Mouse (Mus musculus) heart, postnatal 0 days (tissue): ENCODE data around the gene Prkcsh. TPM values are rescaled to one million over a fixed set of nuclear protein-coding genes. Genes with fewer than 3 reads are reported as not detected.
A peak's percentile ranks its signal among the peaks of the same experiment; 100 is the strongest.

ENCODE experiments used
- ATAC-seq: fragments of 200-750 bp; cut with Nextera tagmentation; 2 replicates; pipeline ENCODE4 v1.8.0; 2017; ENCODE audit warnings: low read depth, moderate number of reproducible peaks, moderate library complexity; ENCODE audit not compliant: insufficient read depth
- DNase-seq: peaks from one replicate; pipeline ENCODE4 v3.0.0-alpha.2; 2016; ENCODE audit warnings: low spot score
- H3K27ac ChIP-seq: fragments of 300-500 bp; sonication (generic); 2 replicates; pipeline ENCODE4 v1.5.1; 2014; ENCODE audit warnings: low read depth, mild to moderate bottlenecking
- H3K27me3 ChIP-seq: fragments of 300-500 bp; sonication (generic); 2 replicates; pipeline ENCODE4 v1.6.1; 2014; ENCODE audit warnings: low read length, mixed read lengths; ENCODE audit not compliant: control insufficient read depth, insufficient read depth
- H3K36me3 ChIP-seq: fragments of 300-500 bp; sonication (generic); replicated peaks from 2 replicates; pipeline ENCODE4 v1.6.1; 2014; ENCODE audit warnings: low read length, mixed read lengths; ENCODE audit not compliant: control insufficient read depth, insufficient read depth
- H3K4me1 ChIP-seq: fragments of 300-500 bp; sonication (generic); 2 replicates; pipeline ENCODE4 v1.6.1; 2014; ENCODE audit warnings: antibody characterized with exemption; ENCODE audit not compliant: control insufficient read depth, insufficient read depth
- H3K4me2 ChIP-seq: fragments of 300-500 bp; sonication (generic); 2 replicates; pipeline ENCODE4 v1.6.1; 2014; ENCODE audit warnings: low read depth, mild to moderate bottlenecking, low read length, moderate library complexity
- H3K4me3 ChIP-seq: fragments of 300-500 bp; sonication (generic); 2 replicates; pipeline ENCODE4 v1.5.1; 2014; ENCODE audit warnings: low read depth, low read length
- H3K9ac ChIP-seq: fragments of 300-500 bp; sonication (generic); replicated peaks from 2 replicates; pipeline ENCODE4 v1.6.1; 2014; ENCODE audit warnings: low read depth, low read length, mixed read lengths
- H3K9me3 ChIP-seq: fragments of 300-500 bp; sonication (generic); replicated peaks from 2 replicates; pipeline ENCODE4 v1.6.1; 2016; ENCODE audit warnings: low read length; ENCODE audit not compliant: control insufficient read depth
- CTCF ChIP-seq: IDR thresholded peaks from 2 replicates; pipeline ENCODE4 v1.5.1; 2016; ENCODE audit warnings: antibody characterized with exemption, control low read depth, low read depth
- EP300 ChIP-seq: IDR thresholded peaks from 2 replicates; pipeline ENCODE4 v1.6.1; 2016; ENCODE audit warnings: antibody characterized with exemption, low read depth
- WGBS: fragments of 180-500 bp; shearing (Covaris S2); extraction: QIAGEN DNeasy Blood & Tissue Kit; methylation state at CpG from one replicate; pipeline ENCODE4 v1.1.7; 2014; 5-methylcytosine and 5-hydroxymethylcytosine counted together
- polyA plus RNA-seq: library from polyadenylated mRNA; unstranded; fragments of >200 nt; fragmentation: Nextera tagmentation; extraction: Ambion mirVana; gene quantifications from 2 replicates; pipeline ENCODE4 v1.2.1, GENCODE M21; 2015
- total RNA-seq: library from RNA; depleted of rRNA; stranded (reverse); fragments of >200 nt; gene quantifications from 2 replicates; pipeline ENCODE4 v1.2.3, GENCODE M21; 2014; ENCODE audit warnings: low replicate concordance

Gene Prkcsh
- total and polyA plus RNA-seq, 2 experiments from 2014 or later: 34.6 to 49.0 TPM

DNA sequence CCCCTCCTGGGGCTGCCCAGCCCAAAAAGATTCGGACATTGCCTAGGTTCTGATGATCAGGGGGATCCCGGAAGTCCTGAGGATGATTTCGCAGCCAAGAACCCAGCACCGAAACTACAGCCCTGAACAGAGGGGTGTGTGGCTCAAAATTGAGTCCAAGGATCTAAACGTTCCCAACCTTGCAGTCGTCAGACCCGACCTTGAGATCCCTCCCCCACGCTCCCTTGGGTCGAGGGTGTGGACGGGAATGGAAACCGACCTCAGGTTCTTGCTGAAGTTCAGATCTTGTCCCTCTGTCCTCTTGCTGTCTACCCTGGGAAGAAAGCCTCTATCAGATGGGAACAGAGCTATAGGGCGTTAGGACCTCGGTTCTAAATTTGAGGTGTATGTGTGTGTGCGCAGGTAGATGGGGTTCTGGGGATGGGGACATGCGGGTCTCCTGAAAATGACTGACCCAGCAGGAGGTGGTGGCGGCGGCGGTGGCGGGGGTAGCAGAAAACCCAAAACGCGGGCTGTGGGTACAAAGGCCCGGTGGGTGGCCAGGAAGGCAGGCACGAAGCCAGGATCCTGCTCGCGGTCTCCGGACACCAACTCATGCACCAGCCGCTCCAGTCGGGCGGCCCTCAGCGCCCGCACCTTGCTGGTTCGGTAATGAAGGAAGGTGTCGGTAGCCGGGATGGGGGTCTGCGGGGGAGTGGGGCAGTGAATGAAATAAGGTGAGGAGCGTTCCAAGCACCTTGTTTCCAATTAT lies 14.8 kb upstream of the Prkcsh start:
- Histone ChIP-seq H3K9ac (no peak overlapping the region), H3K27ac (no peak overlapping the region), H3K4me3 (0 out of 2 replicates have a peak overlapping the region, but pooled peaks have one; percentile 57), H3K9me3 (no peaks in the 10 kb centered on the region), H3K27me3 (peaks cover 77% of the 10 kb centered on the region), H3K4me1 (peaks cover 19% of the 10 kb centered on the region), H3K36me3 (no peaks in the 10 kb centered on the region), H3K4me2 (peak overlapping the region; percentile 86; the same call in 1 of the 2 replicates)
- WGBS: 7% methylated on average over 36 of the region's 36 CpGs
- no peak for TF ChIP-seq EP300
- TF ChIP-seq CTCF: no peak
- ATAC-seq: no peak
- DNase-seq: no peak

DNA sequence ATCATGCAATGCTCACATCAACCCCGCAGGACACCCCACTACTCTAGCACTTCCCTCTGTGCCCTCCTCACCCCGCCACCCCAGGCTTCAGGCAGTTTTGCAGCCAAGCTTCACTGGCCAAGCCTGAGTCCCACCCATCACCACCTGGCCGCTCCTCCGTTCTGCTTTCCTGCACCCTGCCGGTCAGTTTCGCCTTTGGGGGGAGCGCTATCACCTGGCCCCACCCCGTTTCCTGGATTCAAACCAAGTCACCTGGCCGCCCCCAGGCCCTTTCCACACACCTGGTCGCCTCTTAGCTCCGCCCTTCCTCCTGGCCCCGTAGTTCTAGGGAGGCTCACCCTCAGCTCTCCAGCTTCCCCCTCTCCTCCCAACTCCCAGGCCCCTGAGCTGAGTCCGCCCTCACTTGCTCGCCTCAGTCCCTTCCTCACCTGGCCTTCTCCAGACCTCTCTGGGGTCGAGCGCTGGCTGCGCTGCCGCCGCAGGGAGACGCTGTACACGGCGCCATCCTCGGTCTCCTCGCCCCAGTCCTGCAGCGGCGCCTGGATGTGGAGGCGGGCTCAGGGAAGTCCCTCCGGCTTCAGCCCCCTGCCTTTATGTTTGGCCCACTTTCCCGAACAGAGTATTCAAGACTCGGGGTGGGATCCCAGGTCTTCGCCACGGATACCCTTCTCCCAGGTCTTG lies 14.0 kb upstream of the Prkcsh start:
- 3% methylated on average over 32 of the region's 32 CpGs for WGBS
- DNase-seq: no peak
- 0 out of 2 replicates have a peak, but pooled peaks have one; percentile 25 for ATAC-seq

DNA sequence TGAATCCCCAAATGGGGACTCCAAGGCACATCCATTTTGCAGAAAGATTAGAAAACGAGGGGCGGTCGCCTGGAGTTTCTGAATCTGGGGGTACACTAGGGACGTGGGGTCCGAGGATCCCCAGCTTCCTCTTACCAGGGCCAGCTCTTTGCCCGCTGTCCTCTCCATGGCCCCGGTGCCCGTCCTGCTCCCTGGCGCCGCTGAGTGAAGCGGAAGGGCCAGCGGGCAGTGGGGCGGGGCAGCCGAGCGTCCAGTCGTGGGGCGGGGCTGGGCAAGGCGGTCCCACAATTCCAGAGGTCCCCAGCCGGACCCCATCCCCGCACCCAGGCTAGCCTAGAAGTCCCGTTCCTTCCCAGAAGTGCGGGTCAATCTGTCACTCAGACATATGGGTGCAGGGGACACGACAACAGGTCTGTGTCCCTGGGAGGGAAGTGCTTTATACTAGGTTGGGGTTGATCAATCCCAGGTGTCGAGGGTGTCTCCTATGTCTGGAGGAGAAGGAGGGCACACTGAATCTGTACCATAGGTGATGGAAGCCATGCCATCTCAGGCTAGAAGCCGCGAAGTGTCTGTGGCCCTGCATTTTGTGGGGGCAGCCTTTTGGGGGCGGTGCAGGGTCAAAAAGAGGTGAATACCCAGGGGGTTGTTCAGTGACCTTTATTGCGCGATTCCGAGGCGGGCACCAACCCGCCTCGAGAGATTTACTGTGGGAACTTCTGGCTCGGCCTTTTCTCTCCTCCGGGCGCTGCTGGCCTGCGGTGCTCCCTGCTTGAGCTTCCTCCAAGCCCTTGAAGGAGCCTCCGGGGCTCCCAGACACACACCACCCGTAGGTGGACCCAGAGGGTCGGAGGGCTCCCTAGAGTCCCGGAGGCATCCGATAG lies 13.1 kb upstream of the Prkcsh start, which contains the start of gene Rgl3:
Gene Rgl3, minus strand, starts transcription at position 217 of the 881 bp plus-strand sequence.
- peak; percentile 38; the same call in 1 of the 2 replicates for ATAC-seq
- peak within 1 kb of the TSS; percentile 40; the same call in 1 of the 2 replicates for H3K9ac ChIP-seq
- no peaks in the 10 kb centered on the region for H3K36me3 ChIP-seq
- peak within 1 kb of the TSS; percentile 86 for H3K4me2 ChIP-seq
- under 1% methylated on average over 42 of the region's 42 CpGs for whole genome bisulfite sequencing
- peaks cover 19% of the 10 kb centered on the region for H3K4me1 ChIP-seq
- no peak within 1 kb of the TSS for H3K27ac ChIP-seq
- peaks cover 90% of the 10 kb centered on the region for H3K27me3 ChIP-seq
- DNase-seq: no peak
- no peaks in the 10 kb centered on the region for H3K9me3 ChIP-seq
- H3K4me3 ChIP-seq: peak within 1 kb of the TSS; percentile 57
- TF ChIP-seq CTCF (no peak), EP300 (no peak)

More for the DNA sequence above, 14.0 kb upstream of the Prkcsh start:
- Histone ChIP-seq H3K27ac (no peak overlapping the region), H3K9ac (peak overlapping the region; percentile 40; the same call in 1 of the 2 replicates), H3K36me3 (no peaks in the 10 kb centered on the region), H3K27me3 (peaks cover 84% of the 10 kb centered on the region), H3K4me3 (peak overlapping the region; percentile 57), H3K4me1 (peaks cover 19% of the 10 kb centered on the region), H3K4me2 (peak overlapping the region; percentile 86), H3K9me3 (no peaks in the 10 kb centered on the region)
- TF ChIP-seq EP300 (no peak), CTCF (no peak)

DNA sequence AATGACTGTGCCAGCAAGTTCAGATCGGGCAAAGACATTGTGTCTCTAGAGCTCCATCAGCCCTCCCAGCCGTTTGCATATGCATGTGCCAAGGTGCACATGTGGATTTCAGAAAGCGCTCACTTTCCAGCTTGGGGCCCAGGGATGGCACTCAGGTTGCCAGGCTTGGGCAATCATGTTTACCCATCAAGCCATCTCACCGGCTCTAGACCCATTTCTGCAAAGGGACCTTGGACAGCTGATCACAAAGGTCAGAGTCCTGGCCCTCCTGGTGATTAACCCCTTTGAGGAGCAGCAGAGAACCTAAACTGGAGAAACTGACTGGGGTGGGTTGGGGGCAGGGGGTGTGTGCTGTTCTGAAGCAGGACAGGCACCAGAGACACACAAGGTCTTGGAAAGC lies 10.4 kb upstream of the Prkcsh start:
- Histone ChIP-seq H3K4me2 (no peak overlapping the region), H3K9ac (no peak overlapping the region), H3K9me3 (no peaks in the 10 kb centered on the region), H3K4me3 (no peak overlapping the region), H3K36me3 (no peaks in the 10 kb centered on the region), H3K27ac (no peak overlapping the region), H3K4me1 (peaks cover 19% of the 10 kb centered on the region), H3K27me3 (peaks cover 68% of the 10 kb centered on the region)
- 62% methylated on average over 4 of the region's 4 CpGs for WGBS
- TF ChIP-seq EP300 (no peak), CTCF (no peak)
- ATAC-seq (no peak), DNase-seq (no peak)

DNA sequence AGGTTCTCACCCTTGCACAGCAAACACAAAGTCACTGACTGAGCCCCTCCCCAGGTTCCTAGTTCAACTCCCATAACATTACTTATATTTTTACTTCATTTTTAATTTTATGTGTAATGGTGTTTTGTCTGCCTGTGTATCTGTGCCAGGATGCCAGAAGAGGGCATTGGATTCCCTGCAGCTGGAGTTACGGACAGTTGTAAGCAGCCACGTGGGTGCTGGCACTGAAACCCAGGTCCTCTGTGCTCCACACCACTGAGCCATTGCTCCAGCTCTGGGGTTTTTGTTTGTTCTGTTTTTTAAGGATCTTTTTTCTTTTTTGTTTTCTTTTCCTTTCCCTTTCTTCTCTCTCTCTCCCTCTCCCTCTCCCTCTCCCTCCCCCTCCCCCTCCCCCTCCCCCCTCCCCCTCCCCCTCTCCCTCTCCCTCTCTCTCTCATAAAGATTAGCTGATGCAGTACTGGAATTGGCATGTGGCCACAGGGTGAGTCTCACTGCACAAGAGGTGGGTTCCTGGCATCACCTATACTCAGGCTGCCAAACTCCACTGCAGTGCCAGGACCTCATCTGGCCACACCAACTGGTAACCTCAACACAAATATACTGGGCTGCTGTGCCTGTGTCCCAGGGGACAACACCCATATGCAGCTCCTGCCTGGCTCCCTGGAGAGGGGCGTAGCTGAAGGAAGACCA lies 6.3 kb upstream of the Prkcsh start:
- ATAC-seq: no peak
- H3K9ac ChIP-seq: no peak overlapping the region
- WGBS: 75% methylated on average over 3 of the region's 3 CpGs
- no peak for TF ChIP-seq CTCF
- no peak for TF ChIP-seq EP300
- H3K4me1 ChIP-seq: no peaks in the 10 kb centered on the region
- H3K9me3 ChIP-seq: no peaks in the 10 kb centered on the region
- no peak overlapping the region for H3K4me2 ChIP-seq
- H3K36me3 ChIP-seq: no peaks in the 10 kb centered on the region
- H3K27me3 ChIP-seq: peaks cover 35% of the 10 kb centered on the region
- H3K4me3 ChIP-seq: no peak overlapping the region
- H3K27ac ChIP-seq: no peak overlapping the region
- DNase-seq: no peak
